Mouse (Mus musculus) limb, embryonic 13.5 days (tissue): Measurements from ENCODE around the gene Cdh26. TPM values are rescaled to one million over a fixed set of nuclear protein-coding genes. Genes with fewer than 3 reads are reported as not detected.

Experiments used
- ATAC-seq: fragments of 200-750 bp; cut with Nextera tagmentation; 2 replicates; pipeline ENCODE4 v1.8.0; 2017; ENCODE audit warnings: low read depth, moderate number of reproducible peaks, moderate TSS enrichment; ENCODE audit not compliant: low FRiP score
- H3K27ac ChIP-seq: fragments of 300-500 bp; sonication (generic); 2 replicates; pipeline ENCODE4 v1.5.1; 2015; ENCODE audit warnings: inconsistent platforms, mild to moderate bottlenecking, moderate library complexity
- H3K27me3 ChIP-seq: fragments of 300-500 bp; sonication (generic); 2 replicates; pipeline ENCODE4 v1.6.1; 2015; ENCODE audit warnings: mild to moderate bottlenecking, inconsistent platforms
- H3K36me3 ChIP-seq: fragments of 300-500 bp; sonication (generic); 2 replicates; pipeline ENCODE4 v1.6.1; 2015; ENCODE audit warnings: inconsistent platforms, mild to moderate bottlenecking, moderate library complexity
- H3K4me1 ChIP-seq: fragments of 300-500 bp; sonication (generic); 2 replicates; pipeline ENCODE4 v1.6.1; 2015; ENCODE audit warnings: inconsistent platforms
- H3K4me2 ChIP-seq: fragments of 300-500 bp; sonication (generic); replicated peaks from 2 replicates; pipeline ENCODE4 v1.6.1; 2015; ENCODE audit warnings: inconsistent platforms, mild to moderate bottlenecking, moderate library complexity
- H3K4me3 ChIP-seq: fragments of 300-500 bp; sonication (generic); 2 replicates; pipeline ENCODE4 v1.5.1; 2015; ENCODE audit warnings: moderate library complexity, mild to moderate bottlenecking, inconsistent platforms
- H3K9ac ChIP-seq: fragments of 300-500 bp; sonication (generic); 2 replicates; pipeline ENCODE4 v1.6.1; 2015; ENCODE audit warnings: mild to moderate bottlenecking, inconsistent platforms
- H3K9me3 ChIP-seq: fragments of 300-500 bp; sonication (generic); 2 replicates; pipeline ENCODE4 v1.6.1; 2016; ENCODE audit warnings: inconsistent platforms
- WGBS: fragments of 180-500 bp; shearing (Covaris S2); methylation state at CpG from one replicate; pipeline ENCODE4 v1.1.7; 2015; 5-methylcytosine and 5-hydroxymethylcytosine counted together
- polyA plus RNA-seq: library from polyadenylated mRNA; unstranded; fragments of >200 nt; fragmentation: Nextera tagmentation; extraction: Ambion mirVana; gene quantifications from 2 replicates; pipeline ENCODE4 v1.2.1, GENCODE M21; 2015

Gene Cdh26
- polyA plus RNA-seq, 1 experiment from 2014 or later: 0.42 TPM

GRCm38 (mm10) chr2:178516941-178517340 lies 86.6 kb downstream of the Cdh26 start:
- Histone ChIP-seq H3K9me3 (no peaks in the 10 kb centered on the region), H3K4me3 (no peak overlapping the region), H3K27ac (no peak overlapping the region), H3K4me1 (peaks cover 34% of the 10 kb centered on the region), H3K4me2 (no peak overlapping the region), H3K9ac (no peak overlapping the region), H3K27me3 (peaks cover 44% of the 10 kb centered on the region), H3K36me3 (no peaks in the 10 kb centered on the region)
- 71% methylated on average over 9 of the region's 9 CpGs for WGBS
- ATAC-seq: no peak

DNA sequence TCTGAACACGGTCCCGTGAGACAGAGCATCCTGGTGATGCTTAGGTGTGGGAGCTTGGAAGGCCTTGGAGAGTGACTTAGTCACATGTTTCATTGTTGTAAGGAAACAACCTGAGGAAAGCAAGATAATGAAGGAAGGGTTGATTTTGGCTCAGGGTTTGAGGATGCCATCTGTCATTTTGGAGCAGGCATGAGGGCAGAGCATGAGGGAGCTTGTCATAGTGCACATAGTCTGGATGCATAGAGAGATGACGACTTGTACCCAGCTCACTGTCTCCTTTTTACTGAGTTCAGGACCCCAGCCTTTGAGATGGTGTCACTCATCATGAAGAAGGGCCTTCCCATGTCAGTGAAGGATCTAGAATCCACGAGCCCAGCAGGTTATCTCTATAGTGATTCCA lies 89.0 kb downstream of the Cdh26 start:
- ATAC-seq: no peak
- Histone ChIP-seq H3K27me3 (peaks cover 33% of the 10 kb centered on the region), H3K9me3 (no peaks in the 10 kb centered on the region), H3K9ac (no peak overlapping the region), H3K4me3 (no peak overlapping the region), H3K36me3 (no peaks in the 10 kb centered on the region), H3K4me2 (no peak overlapping the region), H3K4me1 (peaks cover 20% of the 10 kb centered on the region), H3K27ac (no peak overlapping the region)
- WGBS: 87% methylated on average over 4 of the region's 4 CpGs

- Histone ChIP-seq H3K9me3 (no peaks in the 10 kb centered on the region), H3K27ac (no peak overlapping the region), H3K9ac (no peak overlapping the region), H3K4me3 (no peak overlapping the region), H3K4me2 (no peak overlapping the region), H3K36me3 (no peaks in the 10 kb centered on the region), H3K27me3 (peaks cover 28% of the 10 kb centered on the region), H3K4me1 (peaks cover 13% of the 10 kb centered on the region)
- WGBS: 35% methylated on average over 2 of the region's 2 CpGs
- no peak for ATAC-seq
Observed at GRCm38 (mm10) chr2:178520216-178520615, 89.9 kb downstream of the Cdh26 start.

- Histone ChIP-seq H3K4me1 (peaks cover 7% of the 10 kb centered on the region; the same call in 1 of the 2 replicates), H3K4me2 (no peak overlapping the region), H3K4me3 (no peak overlapping the region), H3K9me3 (no peaks in the 10 kb centered on the region), H3K9ac (no peak overlapping the region), H3K27me3 (peaks cover 13% of the 10 kb centered on the region; the same call in 1 of the 2 replicates), H3K27ac (no peak overlapping the region), H3K36me3 (no peaks in the 10 kb centered on the region)
- WGBS: 38% methylated on average over 4 of the region's 4 CpGs
- no peak for ATAC-seq
Observed at GRCm38 (mm10) chr2:178522331-178522730, 92.0 kb downstream of the Cdh26 start.

DNA sequence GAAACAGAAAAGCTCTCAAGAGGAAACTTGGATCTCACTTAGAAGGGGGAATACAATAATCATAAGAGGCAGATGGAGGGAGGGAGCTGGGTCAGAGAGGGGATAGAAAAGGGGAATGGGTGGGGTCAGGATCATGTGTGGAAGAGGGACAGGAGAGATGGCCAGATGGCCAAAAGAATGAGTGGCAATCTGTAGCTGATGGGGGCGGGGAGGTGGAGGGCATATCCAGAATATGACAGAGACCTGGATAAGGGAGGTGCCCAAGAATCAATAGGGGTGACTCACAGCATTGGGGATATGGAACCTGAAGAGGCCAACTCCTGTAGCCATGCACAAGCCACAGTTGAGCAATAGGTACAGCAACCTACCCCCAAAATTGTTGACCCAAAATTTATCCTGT lies 92.5 kb downstream of the Cdh26 start:
- Histone ChIP-seq H3K9me3 (no peaks in the 10 kb centered on the region), H3K27me3 (peaks cover 13% of the 10 kb centered on the region; the same call in 1 of the 2 replicates), H3K4me1 (peaks cover 4% of the 10 kb centered on the region; the same call in 1 of the 2 replicates), H3K9ac (no peak overlapping the region), H3K4me3 (no peak overlapping the region), H3K27ac (no peak overlapping the region), H3K36me3 (no peaks in the 10 kb centered on the region), H3K4me2 (no peak overlapping the region)
- ATAC-seq: no peak
- WGBS: 82% methylated on average over 1 of the region's 1 CpGs

DNA sequence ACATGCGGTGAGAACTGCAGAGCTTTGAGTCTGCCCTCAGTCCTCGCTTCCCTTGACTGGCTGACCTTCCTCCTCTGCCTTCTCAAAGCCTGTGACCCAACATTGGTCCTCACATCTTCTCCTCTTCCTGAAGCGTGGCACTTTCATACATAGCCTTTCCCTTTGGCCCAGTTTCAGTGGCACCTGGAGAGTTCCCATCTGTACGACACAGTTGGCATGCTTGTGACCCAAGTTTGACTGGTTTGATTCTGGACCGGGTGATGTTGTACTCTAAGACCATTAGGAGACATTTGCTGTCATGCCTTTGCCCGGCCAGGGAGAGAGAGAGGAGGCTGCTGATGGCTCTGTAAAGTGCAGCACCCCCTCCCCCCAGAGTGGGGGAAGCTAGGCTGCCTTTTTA lies 96.4 kb downstream of the Cdh26 start:
- no peaks in the 10 kb centered on the region for H3K9me3 ChIP-seq
- H3K4me1 ChIP-seq: no peaks in the 10 kb centered on the region
- H3K36me3 ChIP-seq: no peaks in the 10 kb centered on the region
- ATAC-seq: no peak
- H3K4me2 ChIP-seq: no peak overlapping the region
- H3K9ac ChIP-seq: no peak overlapping the region
- H3K4me3 ChIP-seq: no peak overlapping the region
- H3K27ac ChIP-seq: no peak overlapping the region
- H3K27me3 ChIP-seq: 0 out of 2 replicates have a peak, but pooled peaks cover 6% of the 10 kb centered on the region
- 81% methylated on average over 6 of the region's 6 CpGs for WGBS

DNA sequence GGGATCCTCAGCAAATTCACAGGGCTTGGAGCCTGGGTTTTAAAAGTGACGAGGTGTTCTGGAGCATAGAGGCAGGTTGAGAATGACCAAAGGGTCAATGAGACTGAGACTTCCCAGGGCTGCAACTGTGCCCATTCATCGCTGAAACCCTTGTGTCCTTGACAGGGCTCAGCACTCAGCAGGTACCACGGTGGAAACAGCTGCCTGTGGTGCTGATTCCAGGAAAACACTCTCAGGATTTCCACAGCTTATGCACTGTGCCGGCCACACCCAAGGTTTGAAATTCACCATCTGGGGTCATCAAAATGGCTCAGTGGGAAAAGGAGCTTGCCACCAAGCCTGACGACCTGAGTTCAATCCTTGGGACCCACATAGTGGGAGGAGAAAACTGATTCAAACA lies 100.9 kb downstream of the Cdh26 start:
- Histone ChIP-seq H3K9me3 (no peaks in the 10 kb centered on the region), H3K27me3 (peaks cover 7% of the 10 kb centered on the region), H3K4me2 (no peak overlapping the region), H3K36me3 (no peaks in the 10 kb centered on the region), H3K9ac (no peak overlapping the region), H3K27ac (no peak overlapping the region), H3K4me1 (no peaks in the 10 kb centered on the region), H3K4me3 (no peak overlapping the region)
- 73% methylated on average over 5 of the region's 5 CpGs for WGBS
- ATAC-seq: no peak

- Histone ChIP-seq H3K4me1 (peaks cover 4% of the 10 kb centered on the region), H3K4me3 (no peak overlapping the region), H3K36me3 (no peaks in the 10 kb centered on the region), H3K27ac (no peak overlapping the region), H3K27me3 (peaks cover 30% of the 10 kb centered on the region), H3K4me2 (no peak overlapping the region), H3K9ac (no peak overlapping the region), H3K9me3 (no peaks in the 10 kb centered on the region)
- WGBS: 85% methylated on average over 4 of the region's 4 CpGs
- no peak for ATAC-seq
Observed at GRCm38 (mm10) chr2:178536574-178536973, 106.2 kb downstream of the Cdh26 start.

Other genes with a start within 250 kb of the Cdh26 start
- gene Sycp2, start 22.8 kb upstream of the Cdh26 start, polyA plus RNA-seq: 0.09 and 0.20 TPM in 2 replicates
- gene Ppp1r3d, start 16.1 kb upstream of the Cdh26 start, polyA plus RNA-seq: 3.2 and 3.6 TPM in 2 replicates
- gene Fam217b, start 16.0 kb upstream of the Cdh26 start, polyA plus RNA-seq: 4.9 and 6.0 TPM in 2 replicates